Mouse (Mus musculus) heart, postnatal 0 days (tissue): ENCODE data around the gene Sumf2. TPM values are rescaled to one million over a fixed set of nuclear protein-coding genes. Genes with fewer than 3 reads are reported as not detected.

Experiments
- ATAC-seq: fragments of 200-750 bp; cut with Nextera tagmentation; 2 replicates; pipeline ENCODE4 v1.8.0; 2017; ENCODE audit warnings: low read depth, moderate number of reproducible peaks, moderate library complexity; ENCODE audit not compliant: insufficient read depth
- DNase-seq: peaks from one replicate; pipeline ENCODE4 v3.0.0-alpha.2; 2016; ENCODE audit warnings: low spot score
- H3K27ac ChIP-seq: fragments of 300-500 bp; sonication (generic); 2 replicates; pipeline ENCODE4 v1.5.1; 2014; ENCODE audit warnings: low read depth, mild to moderate bottlenecking
- H3K27me3 ChIP-seq: fragments of 300-500 bp; sonication (generic); 2 replicates; pipeline ENCODE4 v1.6.1; 2014; ENCODE audit warnings: low read length, mixed read lengths; ENCODE audit not compliant: control insufficient read depth, insufficient read depth
- H3K36me3 ChIP-seq: fragments of 300-500 bp; sonication (generic); replicated peaks from 2 replicates; pipeline ENCODE4 v1.6.1; 2014; ENCODE audit warnings: low read length, mixed read lengths; ENCODE audit not compliant: control insufficient read depth, insufficient read depth
- H3K4me1 ChIP-seq: fragments of 300-500 bp; sonication (generic); 2 replicates; pipeline ENCODE4 v1.6.1; 2014; ENCODE audit warnings: antibody characterized with exemption; ENCODE audit not compliant: control insufficient read depth, insufficient read depth
- H3K4me2 ChIP-seq: fragments of 300-500 bp; sonication (generic); 2 replicates; pipeline ENCODE4 v1.6.1; 2014; ENCODE audit warnings: low read depth, mild to moderate bottlenecking, low read length, moderate library complexity
- H3K4me3 ChIP-seq: fragments of 300-500 bp; sonication (generic); 2 replicates; pipeline ENCODE4 v1.5.1; 2014; ENCODE audit warnings: low read depth, low read length
- H3K9ac ChIP-seq: fragments of 300-500 bp; sonication (generic); replicated peaks from 2 replicates; pipeline ENCODE4 v1.6.1; 2014; ENCODE audit warnings: low read depth, low read length, mixed read lengths
- H3K9me3 ChIP-seq: fragments of 300-500 bp; sonication (generic); replicated peaks from 2 replicates; pipeline ENCODE4 v1.6.1; 2016; ENCODE audit warnings: low read length; ENCODE audit not compliant: control insufficient read depth
- CTCF ChIP-seq: IDR thresholded peaks from 2 replicates; pipeline ENCODE4 v1.5.1; 2016; ENCODE audit warnings: antibody characterized with exemption, control low read depth, low read depth
- EP300 ChIP-seq: IDR thresholded peaks from 2 replicates; pipeline ENCODE4 v1.6.1; 2016; ENCODE audit warnings: antibody characterized with exemption, low read depth
- WGBS: fragments of 180-500 bp; shearing (Covaris S2); extraction: QIAGEN DNeasy Blood & Tissue Kit; methylation state at CpG from one replicate; pipeline ENCODE4 v1.1.7; 2014; 5-methylcytosine and 5-hydroxymethylcytosine counted together
- polyA plus RNA-seq: library from polyadenylated mRNA; unstranded; fragments of >200 nt; fragmentation: Nextera tagmentation; extraction: Ambion mirVana; gene quantifications from 2 replicates; pipeline ENCODE4 v1.2.1, GENCODE M21; 2015
- total RNA-seq: library from RNA; depleted of rRNA; stranded (reverse); fragments of >200 nt; gene quantifications from 2 replicates; pipeline ENCODE4 v1.2.3, GENCODE M21; 2014; ENCODE audit warnings: low replicate concordance; rRNA removed

Gene Sumf2
- total RNA-seq (14.9 and 26.2 TPM in 2 replicates), polyA plus RNA-seq (12.8 and 14.5 TPM in 2 replicates)

- Histone ChIP-seq H3K9me3 (no peaks in the 10 kb centered on the region), H3K9ac (peak within 1 kb of the TSS; percentile 69), H3K27me3 (no peaks in the 10 kb centered on the region), H3K4me3 (peak within 1 kb of the TSS; percentile 71), H3K27ac (peak within 1 kb of the TSS; percentile 22; the same call in 1 of the 2 replicates), H3K4me2 (peak within 1 kb of the TSS; percentile 74), H3K4me1 (no peaks in the 10 kb centered on the region), H3K36me3 (peaks cover 18% of the 10 kb centered on the region)
- peak; percentile 99 for ATAC-seq
- no peak for TF ChIP-seq EP300
- TF ChIP-seq CTCF = no peak
- 6% methylated on average over 22 of the region's 22 CpGs for WGBS
- DNase-seq = peak; percentile 96
Observed at GRCm38 (mm10) chr5:129846752-129847557, at the start of gene Sumf2. TSS of gene Sumf2 (plus strand) at chr5:129846986.

GRCm38 (mm10) chr5:129844848-129845247 lies 1.9 kb upstream of the Sumf2 start:
- no peak overlapping the region for H3K4me2 ChIP-seq
- no peaks in the 10 kb centered on the region for H3K9me3 ChIP-seq
- no peak for ATAC-seq
- H3K9ac ChIP-seq = no peak overlapping the region
- H3K36me3 ChIP-seq = peaks cover 18% of the 10 kb centered on the region
- H3K4me1 ChIP-seq = no peaks in the 10 kb centered on the region
- TF ChIP-seq CTCF (no peak), EP300 (no peak)
- 95% methylated on average over 5 of the region's 5 CpGs for WGBS
- H3K4me3 ChIP-seq = no peak overlapping the region
- DNase-seq = no peak
- H3K27ac ChIP-seq = no peak overlapping the region
- no peaks in the 10 kb centered on the region for H3K27me3 ChIP-seq

GRCm38 (mm10) chr5:129847558-129847820 lies 703 bp downstream of the Sumf2 start:
- H3K9ac ChIP-seq = peak overlapping the region; percentile 69
- DNase-seq (no peak), ATAC-seq (no peak)
- no peaks in the 10 kb centered on the region for H3K9me3 ChIP-seq
- H3K4me2 ChIP-seq = peak overlapping the region; percentile 74
- peaks cover 18% of the 10 kb centered on the region for H3K36me3 ChIP-seq
- 42% methylated on average over 8 of the region's 8 CpGs for WGBS
- no peak for TF ChIP-seq CTCF
- TF ChIP-seq EP300 = no peak
- no peaks in the 10 kb centered on the region for H3K27me3 ChIP-seq
- H3K4me1 ChIP-seq = no peaks in the 10 kb centered on the region
- peak overlapping the region; percentile 71 for H3K4me3 ChIP-seq
- no peak overlapping the region for H3K27ac ChIP-seq

GRCm38 (mm10) chr5:129855163-129855562 lies 8.4 kb downstream of the Sumf2 start:
- no peak for DNase-seq
- Histone ChIP-seq H3K27ac (no peak overlapping the region), H3K36me3 (peaks cover 16% of the 10 kb centered on the region), H3K4me1 (no peaks in the 10 kb centered on the region), H3K9me3 (no peaks in the 10 kb centered on the region), H3K4me3 (no peak overlapping the region), H3K27me3 (no peaks in the 10 kb centered on the region), H3K4me2 (no peak overlapping the region), H3K9ac (no peak overlapping the region)
- TF ChIP-seq CTCF (peak; percentile 50), EP300 (no peak)
- WGBS = 46% methylated on average over 5 of the region's 5 CpGs
- ATAC-seq = peak; percentile 63; the same call in 1 of the 2 replicates

GRCm38 (mm10) chr5:129856414-129856813 lies 9.6 kb downstream of the Sumf2 start:
- H3K36me3 ChIP-seq = peaks cover 21% of the 10 kb centered on the region
- H3K27ac ChIP-seq = no peak overlapping the region

GRCm38 (mm10) chr5:129862325-129862724 lies 15.5 kb downstream of the Sumf2 start:
- WGBS = 94% methylated on average over 6 of the region's 6 CpGs

More at GRCm38 (mm10) chr5:129856414-129856813, 9.6 kb downstream of the Sumf2 start:
- WGBS = 91% methylated on average over 5 of the region's 5 CpGs
- no peaks in the 10 kb centered on the region for H3K4me1 ChIP-seq
- H3K9me3 ChIP-seq = no peaks in the 10 kb centered on the region
- no peaks in the 10 kb centered on the region for H3K27me3 ChIP-seq
- no peak overlapping the region for H3K9ac ChIP-seq
- peak; percentile 8; the same call in 1 of the 2 replicates for TF ChIP-seq CTCF
- TF ChIP-seq EP300 = no peak
- H3K4me2 ChIP-seq = no peak overlapping the region
- ATAC-seq (no peak), DNase-seq (no peak)
- H3K4me3 ChIP-seq = no peak overlapping the region

More at GRCm38 (mm10) chr5:129862325-129862724, 15.5 kb downstream of the Sumf2 start:
- Histone ChIP-seq H3K9me3 (no peaks in the 10 kb centered on the region), H3K4me2 (no peak overlapping the region), H3K27me3 (no peaks in the 10 kb centered on the region), H3K36me3 (peaks cover 19% of the 10 kb centered on the region), H3K4me1 (no peaks in the 10 kb centered on the region), H3K27ac (no peak overlapping the region), H3K4me3 (no peak overlapping the region), H3K9ac (no peak overlapping the region)
- ATAC-seq (no peak), DNase-seq (no peak)
- TF ChIP-seq CTCF = no peak
- no peak for TF ChIP-seq EP300
